Mouse (Mus musculus): ENCODE data around the gene Cyp4a10.
"Not testable (repeated sequence)": the region's sequence is repeated elsewhere in the genome, so short reads cannot be mapped to it uniquely, and the experiment has no call there.

Gene Cyp4a10

GRCm38 (mm10) chr4:115518000-115518399, at the start of gene Cyp4a10:
Gene Cyp4a10 (plus strand): TSS chr4:115518264.
- DNase-seq (ENCODE audit: low spot score): not testable (repeated sequence)

- DNase-seq (ENCODE audit: low spot score): not testable (repeated sequence)
Observed at GRCm38 (mm10) chr4:115473585-115473984, 44.5 kb upstream of the Cyp4a10 start.

GRCm38 (mm10) chr4:115476051-115476450, 42.0 kb upstream of the Cyp4a10 start:
- DNase-seq (ENCODE audit: low spot score): not testable (repeated sequence)

- no peak for DNase-seq (ENCODE audit: low spot score)
Observed at GRCm38 (mm10) chr4:115481006-115481652, 36.9 kb upstream of the Cyp4a10 start.

- no peak for DNase-seq (ENCODE audit: low spot score)
Observed at GRCm38 (mm10) chr4:115496001-115496400, 22.1 kb upstream of the Cyp4a10 start, which contains the start of gene Cyp4a14. Gene Cyp4a14 (minus strand): TSS chr4:115496142.

- DNase-seq (ENCODE audit: low spot score): no peak
Observed at GRCm38 (mm10) chr4:115497466-115497865, 20.6 kb upstream of the Cyp4a10 start.

GRCm38 (mm10) chr4:115513964-115514363, 4.1 kb upstream of the Cyp4a10 start:
- DNase-seq (ENCODE audit: low spot score): not testable (repeated sequence)

- DNase-seq (ENCODE audit: low spot score): no peak
Observed at GRCm38 (mm10) chr4:115519444-115519843, 1.4 kb downstream of the Cyp4a10 start.

GRCm38 (mm10) chr4:115521766-115522165, 3.7 kb downstream of the Cyp4a10 start:
- no peak for DNase-seq (ENCODE audit: low spot score)

GRCm38 (mm10) chr4:115545101-115545500, 27.0 kb downstream of the Cyp4a10 start:
- DNase-seq (ENCODE audit: low spot score): no peak

- DNase-seq (ENCODE audit: low spot score): no peak
Observed at GRCm38 (mm10) chr4:115546141-115546828, 28.2 kb downstream of the Cyp4a10 start.

GRCm38 (mm10) chr4:115552726-115553125, 34.7 kb downstream of the Cyp4a10 start:
- no peak for DNase-seq (ENCODE audit: low spot score)

GRCm38 (mm10) chr4:115555513-115555912, 37.4 kb downstream of the Cyp4a10 start:
- DNase-seq (ENCODE audit: low spot score): no peak

- no peak for DNase-seq (ENCODE audit: low spot score)
Observed at GRCm38 (mm10) chr4:115557861-115558561, 39.9 kb downstream of the Cyp4a10 start.

GRCm38 (mm10) chr4:115561236-115561635, 43.2 kb downstream of the Cyp4a10 start:
- not testable (repeated sequence) for DNase-seq (ENCODE audit: low spot score)

GRCm38 (mm10) chr4:115563401-115563800, 45.3 kb downstream of the Cyp4a10 start, which contains the start of gene Cyp4a31:
Gene Cyp4a31 (plus strand): TSS chr4:115563649.
- DNase-seq (ENCODE audit: low spot score): no peak

GRCm38 (mm10) chr4:115564469-115565225, 46.6 kb downstream of the Cyp4a10 start:
- DNase-seq (ENCODE audit: low spot score): not testable (repeated sequence)

GRCm38 (mm10) chr4:115575255-115575654, 57.2 kb downstream of the Cyp4a10 start:
- no peak for DNase-seq (ENCODE audit: low spot score)

GRCm38 (mm10) chr4:115575776-115576175, 57.7 kb downstream of the Cyp4a10 start:
- no peak for DNase-seq (ENCODE audit: low spot score)

- DNase-seq (ENCODE audit: low spot score): no peak
Observed at GRCm38 (mm10) chr4:115583036-115583435, 65.0 kb downstream of the Cyp4a10 start.

All from T-cell, adult 2 months (primary cell).